Mouse (Mus musculus) CH12.LX (cell line): ENCODE measurements around the gene Cers6. TPM values are rescaled to one million over a fixed set of nuclear protein-coding genes. Genes with fewer than 3 reads are reported as not detected.

ENCODE experiments used
- DNase-seq: peaks from one replicate; pipeline ENCODE4 v3.0.0-alpha.2; 2013; ENCODE audit errors: extremely low read depth
- H3K27ac ChIP-seq: 2 replicates; pipeline ENCODE4 v1.5.1; 2012; ENCODE audit warnings: low read depth, mild to moderate bottlenecking, control low read depth, moderate library complexity; ENCODE audit not compliant: insufficient read depth
- H3K27me3 ChIP-seq: replicated peaks from 2 replicates; pipeline ENCODE3; 2012; ENCODE audit warnings: inconsistent platforms
- H3K36me3 ChIP-seq, 2 experiments: replicated peaks in 1 of 2; 2 replicates each; pipeline versions ENCODE3 to v1.6.1; 2012; ENCODE audit warnings: inconsistent platforms in 1 of 2, low read length in 1 of 2, mild to moderate bottlenecking in 1 of 2, mixed read lengths in 1 of 2, moderate library complexity in 1 of 2; ENCODE audit not compliant: control insufficient read depth in 1 of 2, insufficient read depth in 1 of 2
- H3K4me1 ChIP-seq, 2 experiments: 2 replicates each; pipeline ENCODE4 v1.6.1; 2012; ENCODE audit warnings: inconsistent platforms in 1 of 2, moderate library complexity in 1 of 2; ENCODE audit not compliant: insufficient read depth in 2 of 2, control insufficient read depth in 1 of 2
- H3K4me2 ChIP-seq: 2 replicates; pipeline ENCODE4 v1.6.1; 2012; ENCODE audit warnings: low read depth, mild to moderate bottlenecking, control low read depth; ENCODE audit not compliant: poor library complexity, insufficient read depth, severe bottlenecking
- H3K4me3 ChIP-seq, 3 experiments: fragments of 150-350 bp in 1 of 3; sonication (generic) in 1 of 3; replicated peaks in 1 of 3; 2 replicates each; pipeline versions ENCODE3 to v1.5.1; 2011 to 2012; ENCODE audit warnings: low read depth in 2 of 3, low read length in 2 of 3, mild to moderate bottlenecking in 2 of 3, moderate library complexity in 2 of 3, control low read depth in 1 of 3, improper control_type of control experiment in 1 of 3, inconsistent platforms in 1 of 3, mixed read lengths in 1 of 3; ENCODE audit not compliant: poor library complexity in 1 of 3
- H3K79me2 ChIP-seq: replicated peaks from 2 replicates; pipeline ENCODE4 v1.6.1; 2012; ENCODE audit warnings: mild to moderate bottlenecking, moderate library complexity; ENCODE audit not compliant: control insufficient read depth, poor library complexity, insufficient read depth, severe bottlenecking; ENCODE audit errors: extremely low read depth
- H3K9ac ChIP-seq: 2 replicates; pipeline ENCODE4 v1.6.1; 2012; ENCODE audit warnings: low read depth, mild to moderate bottlenecking, control low read depth, moderate library complexity; ENCODE audit not compliant: insufficient read depth
- H3K9me3 ChIP-seq: replicated peaks from 2 replicates; pipeline ENCODE3; 2012; ENCODE audit warnings: low read length, inconsistent platforms, mixed read lengths
- CHD2 ChIP-seq: IDR thresholded peaks from 2 replicates; pipeline ENCODE4 v1.6.1; 2011; ENCODE audit warnings: low read length, improper control_type of control experiment
- GABPA ChIP-seq: IDR thresholded peaks from 2 replicates; pipeline ENCODE4 v1.6.1; 2012; ENCODE audit warnings: low read depth, low read length, improper control_type of control experiment, inconsistent platforms; ENCODE audit not compliant: insufficient replicate concordance
- KAT2A ChIP-seq: IDR thresholded peaks from 2 replicates; pipeline ENCODE4 v1.6.1; 2012; ENCODE audit warnings: low read length, improper control_type of control experiment, inconsistent platforms; ENCODE audit not compliant: insufficient replicate concordance
- MAFK ChIP-seq: IDR thresholded peaks from 2 replicates; pipeline ENCODE4 v1.6.1; 2011; ENCODE audit warnings: low read length, improper control_type of control experiment; ENCODE audit not compliant: insufficient replicate concordance
- MEF2A ChIP-seq: IDR thresholded peaks from 2 replicates; pipeline ENCODE4 v1.6.1; 2014; ENCODE audit warnings: low read depth, mild to moderate bottlenecking, inconsistent platforms, low read length, improper control_type of control experiment, borderline replicate concordance
- NELFE ChIP-seq: IDR thresholded peaks from 2 replicates; pipeline ENCODE4 v1.6.1; 2011; ENCODE audit warnings: low read depth, low read length, improper control_type of control experiment
- UBTF ChIP-seq: IDR thresholded peaks from 2 replicates; pipeline ENCODE4 v1.6.1; 2012; ENCODE audit warnings: low read depth, mild to moderate bottlenecking, inconsistent platforms, low read length, improper control_type of control experiment, moderate library complexity
- ZKSCAN1 ChIP-seq: IDR thresholded peaks from 2 replicates; pipeline ENCODE4 v1.6.1; 2012; ENCODE audit warnings: low read depth, inconsistent platforms, low read length, improper control_type of control experiment, borderline replicate concordance
- ZMIZ1 ChIP-seq: IDR thresholded peaks from 2 replicates; pipeline ENCODE4 v1.6.1; 2012; ENCODE audit warnings: low read depth, mild to moderate bottlenecking, inconsistent platforms, low read length, improper control_type of control experiment
- dilution Hi-C: fragments of 300-500 bp; cut with MboI; formaldehyde crosslinking; loops from 2 replicates; pipeline ENCODE4 v1.14.3; 2020; ENCODE audit warnings: low sequenced_read_pairs; ENCODE audit not compliant: extremely low pct_unique_long_range_greater_than_20kb, extremely low pct_ligation_motif_present
- in situ Hi-C: fragments of 300-500 bp; cut with MboI; formaldehyde crosslinking; loops from 3 replicates; pipeline ENCODE4 v1.14.3; 2019; ENCODE audit warnings: low sequenced_read_pairs, low pct_ligation_motif_present, low pct_unique_long_range_greater_than_20kb, mixed read lengths
- polyA plus RNA-seq: library from polyadenylated mRNA; unstranded; fragments of >175 nt; gene quantifications from 2 replicates; pipeline ENCODE4 v1.2.1, GENCODE M21; 2012; ENCODE audit warnings: low read depth; ENCODE audit not compliant: insufficient read length
- total RNA-seq, 2 experiments: library from RNA; depleted of rRNA; stranded (reverse); fragments of 300-350 nt in 1 of 2; fragments of >200 nt in 1 of 2; gene quantifications; 2 replicates each; pipeline ENCODE4 v1.2.3; 2012 to 2014

The Cers6 gene
- total and polyA plus RNA-seq, 3 experiments, result not detected

DNA sequence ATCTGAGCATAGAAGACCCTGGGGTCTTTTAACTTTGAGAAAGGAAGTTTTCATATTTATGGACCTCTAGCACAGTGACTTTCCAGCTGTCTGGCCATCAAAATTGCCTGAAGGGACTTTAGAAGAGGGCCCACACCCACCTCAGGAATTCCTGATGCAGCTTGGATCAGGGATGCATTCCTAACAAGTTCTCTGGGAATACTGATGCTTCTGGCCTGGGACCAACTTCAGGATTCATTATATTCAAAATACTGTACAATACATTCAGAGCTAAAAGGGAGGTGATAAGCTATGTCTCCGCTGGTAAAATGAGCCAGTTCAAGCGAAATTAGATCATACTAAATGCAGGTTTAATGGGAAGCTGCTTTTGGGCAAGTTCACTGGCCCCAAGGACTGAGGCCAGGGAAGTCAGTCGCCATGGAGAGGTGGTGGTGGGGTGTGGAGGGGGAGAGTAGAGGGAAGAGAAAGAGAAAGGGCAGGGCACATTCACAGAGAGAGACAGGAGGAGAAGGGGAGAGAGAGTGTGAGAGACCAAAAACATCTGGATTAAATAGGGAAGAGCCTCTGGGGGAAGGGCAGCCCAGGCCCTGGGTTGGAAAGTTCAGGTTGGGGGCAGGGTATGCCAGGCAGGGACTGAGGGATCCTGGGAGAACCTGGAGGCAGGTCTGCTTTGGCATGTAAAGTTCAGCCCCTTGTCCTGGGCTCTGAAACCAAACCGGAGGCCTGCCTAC lies 24.7 kb downstream of the Cers6 start:
- dilution Hi-C loops, result no loop called here
- in situ Hi-C loops, result no loop called here
- no peak overlapping the region for H3K4me2 ChIP-seq
- no peaks in the 10 kb centered on the region for H3K27me3 ChIP-seq
- TF ChIP-seq MAFK (no peak), KAT2A (no peak), UBTF (no peak), MEF2A (no peak), NELFE (no peak), ZKSCAN1 (no peak), CHD2 (no peak), ZMIZ1 (no peak)
- TF ChIP-seq, all 38 proteins: peak for 0
- H3K79me2 ChIP-seq, result no peaks in the 10 kb centered on the region
- H3K4me3 ChIP-seq, result no peak overlapping the region
- no peaks in the 10 kb centered on the region for H3K36me3 ChIP-seq
- no peaks in the 10 kb centered on the region for H3K4me1 ChIP-seq
- no peak overlapping the region for H3K9ac ChIP-seq
- H3K27ac ChIP-seq, result no peak overlapping the region
- H3K9me3 ChIP-seq, result peaks cover 60% of the 10 kb centered on the region
- DNase-seq, result no peak

DNA sequence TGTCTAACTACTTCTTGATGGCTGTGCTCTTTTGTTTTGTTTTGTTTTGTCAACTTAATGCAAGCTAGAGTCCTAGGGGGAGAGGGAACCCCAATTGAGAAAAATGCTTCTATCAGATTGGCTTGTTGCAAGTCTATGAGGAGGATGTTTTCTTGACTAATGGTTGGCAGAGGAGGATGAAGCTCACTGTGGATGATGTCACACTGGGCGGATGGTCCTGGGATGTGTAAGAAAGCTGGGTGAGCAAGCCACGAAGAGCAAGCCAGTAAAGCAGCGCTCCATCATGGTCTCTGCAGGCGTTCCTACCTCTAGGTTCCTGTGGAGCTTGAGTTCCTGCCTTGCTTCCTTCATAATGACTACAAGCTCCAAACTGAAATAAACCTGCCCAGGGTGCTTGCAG lies 25.4 kb downstream of the Cers6 start:
- dilution Hi-C loops, result no loop called here
- Histone ChIP-seq H3K9me3 (peaks cover 61% of the 10 kb centered on the region), H3K36me3 (no peaks in the 10 kb centered on the region), H3K4me3 (no peak overlapping the region), H3K27ac (no peak overlapping the region), H3K4me1 (no peaks in the 10 kb centered on the region), H3K9ac (no peak overlapping the region)
- DNase-seq, result no peak
- TF ChIP-seq MAFK, result no peak
- TF ChIP-seq, all 38 proteins: peak for 0
- no peak overlapping the region for H3K4me2 ChIP-seq
- in situ Hi-C loops, result no loop called here
- H3K27me3 ChIP-seq, result no peaks in the 10 kb centered on the region
- no peaks in the 10 kb centered on the region for H3K79me2 ChIP-seq

DNA sequence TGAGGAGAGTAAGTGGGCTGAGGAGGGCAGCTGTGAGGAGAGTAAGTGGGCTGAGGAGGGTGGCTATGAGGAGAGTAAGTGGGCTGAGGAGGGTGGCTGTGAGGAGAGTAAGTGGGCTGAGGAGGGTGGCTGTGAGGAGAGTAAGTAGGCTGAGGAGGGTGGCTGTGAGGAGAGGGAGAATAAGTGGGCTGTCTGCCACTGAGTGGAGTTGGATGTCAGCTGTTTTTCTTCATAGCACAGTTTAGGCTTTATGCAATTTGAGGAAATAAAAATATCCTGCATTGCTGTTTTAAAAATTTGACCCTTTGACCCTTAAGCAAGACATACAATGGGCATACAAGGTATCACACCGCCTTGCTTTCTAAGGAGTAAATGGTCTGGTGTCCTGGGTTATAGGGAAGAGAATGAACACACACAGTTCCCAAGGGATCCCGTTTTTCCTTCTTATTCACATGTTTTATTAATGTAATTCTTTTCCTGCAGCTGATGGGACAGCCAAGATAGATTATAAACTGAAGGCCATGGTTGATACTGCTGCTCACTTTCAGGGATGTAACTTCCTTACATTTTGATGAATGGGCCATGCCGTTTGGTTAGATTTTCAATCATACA lies 27.0 kb downstream of the Cers6 start:
- H3K9me3 ChIP-seq, result peaks cover 62% of the 10 kb centered on the region
- H3K36me3 ChIP-seq, result no peaks in the 10 kb centered on the region
- dilution Hi-C loops, result no loop called here
- H3K79me2 ChIP-seq, result no peaks in the 10 kb centered on the region
- no peaks in the 10 kb centered on the region for H3K27me3 ChIP-seq
- H3K27ac ChIP-seq, result no peak overlapping the region
- H3K4me3 ChIP-seq, result no peak overlapping the region
- no peak for TF ChIP-seq GABPA
- TF ChIP-seq MEF2A, result no peak
- H3K4me2 ChIP-seq, result no peak overlapping the region
- no peaks in the 10 kb centered on the region for H3K4me1 ChIP-seq
- H3K9ac ChIP-seq, result no peak overlapping the region
- DNase-seq, result no peak
- in situ Hi-C loops, result no loop called here
